Mouse (Mus musculus): Measurements from ENCODE around the gene Gjb1. TPM values are rescaled to one million over a fixed set of nuclear protein-coding genes. Genes with fewer than 3 reads are reported as not detected.

Gene Gjb1
- 0.19 TPM in 1 of 2 replicates, not detected in the other for polyA plus RNA-seq (2015; fragmentation: Nextera tagmentation; extraction: Ambion mirVana)

GRCm38 (mm10) chrX:101376190-101376968 lies at the start of gene Gjb1:
Gjb1 (plus strand) TSS chrX:101376378.

GRCm38 (mm10) chrX:101420700-101421095 lies 44.5 kb downstream of the Gjb1 start, which contains the start of gene Zmym3:
Zmym3 (minus strand) TSS chrX:101420849.

GRCm38 (mm10) chrX:101429142-101429949 lies 53.2 kb downstream of the Gjb1 start, which contains the start of gene Nono:
Nono (plus strand) TSS chrX:101429318.

Other genes starting within 250 kb of the Gjb1 start
- 19.6 and 23.3 TPM in 2 replicates for gene Snx12, start 153.8 kb upstream of the Gjb1 start, polyA plus RNA-seq (2015; fragmentation: Nextera tagmentation; extraction: Ambion mirVana)
- gene Foxo4, start 121.8 kb upstream of the Gjb1 start, polyA plus RNA-seq (2015; fragmentation: Nextera tagmentation; extraction: Ambion mirVana), result 3.0 and 3.2 TPM in 2 replicates
- gene Gm614, start 112.4 kb upstream of the Gjb1 start, polyA plus RNA-seq (2015; fragmentation: Nextera tagmentation; extraction: Ambion mirVana), result 0.28 and 0.41 TPM in 2 replicates
- gene Il2rg, start 108.1 kb upstream of the Gjb1 start, polyA plus RNA-seq (2015; fragmentation: Nextera tagmentation; extraction: Ambion mirVana), result 18.7 and 27.4 TPM in 2 replicates
- gene Gm20489, start 107.4 kb upstream of the Gjb1 start, polyA plus RNA-seq (2015; fragmentation: Nextera tagmentation; extraction: Ambion mirVana), result not detected in 2 replicates
- gene Med12, start 102.3 kb upstream of the Gjb1 start, polyA plus RNA-seq (2015; fragmentation: Nextera tagmentation; extraction: Ambion mirVana), result 30.2 and 30.7 TPM in 2 replicates
- gene Nlgn3, start 77.2 kb upstream of the Gjb1 start, polyA plus RNA-seq (2015; fragmentation: Nextera tagmentation; extraction: Ambion mirVana), result 0.32 and 0.58 TPM in 2 replicates
- gene Zmym3, start 44.5 kb downstream of the Gjb1 start, polyA plus RNA-seq (2015; fragmentation: Nextera tagmentation; extraction: Ambion mirVana), result 6.9 and 9.5 TPM in 2 replicates
- 139 and 141 TPM in 2 replicates for gene Nono, start 52.9 kb downstream of the Gjb1 start, polyA plus RNA-seq (2015; fragmentation: Nextera tagmentation; extraction: Ambion mirVana)
- 0.46 and 0.73 TPM in 2 replicates for gene Itgb1bp2, start 72.7 kb downstream of the Gjb1 start, polyA plus RNA-seq (2015; fragmentation: Nextera tagmentation; extraction: Ambion mirVana)
- 7.8 and 8.9 TPM in 2 replicates for gene Taf1, start 156.4 kb downstream of the Gjb1 start, polyA plus RNA-seq (2015; fragmentation: Nextera tagmentation; extraction: Ambion mirVana)